9 mouse cellular contexts compared by ENCODE assay signal in genomic region chr4:45108456-45109110, GRCm38 (mm10). TPM values are rescaled to one million over a fixed set of nuclear protein-coding genes. Genes with fewer than 3 reads are reported as not detected.
A peak's percentile ranks its signal among the peaks of the same experiment; 100 is the strongest.
DNase-seq lines count a peak whose midpoint lies in the region; ATAC-seq and TF ChIP-seq lines count a peak whose summit lies in the region.
"Had no signal": no experiment of that assay in that cellular context is flagged by ENCODE, and none has a peak within 500 bp of the region (broad histone marks: within the 10 kb centered on the region; RNA-seq: fewer than 3 reads in every experiment).

No protein-coding gene starts in this region.

- 60% methylated on average over 8 of the region's 8 CpGs for WGBS in heart, adult 2 months
- 63% methylated on average over 8 of the region's 8 CpGs for WGBS in neural tube, embryonic 12.5 days
- 66% methylated on average over 8 of the region's 8 CpGs for WGBS in intestine, embryonic 15.5 days
- WGBS in stomach, embryonic 16.5 days, result 65% methylated on average over 8 of the region's 8 CpGs

- no peak for TF ChIP-seq EP300 in heart, adult 2 months (IDR thresholded peaks at IDR 0.05; ENCODE audit: insufficient read depth, low read depth, low read length)

- ATAC-seq in neural tube, embryonic 12.5 days (ENCODE audit: low FRiP score, low read depth), result no peak
- no peak for ATAC-seq in intestine, embryonic 15.5 days
- ATAC-seq in stomach, embryonic 16.5 days (ENCODE audit: insufficient read depth, low FRiP score), result no peak

- H3K9me3 ChIP-seq in neural tube, embryonic 12.5 days, result no peaks in the 10 kb centered on the region
- H3K9me3 ChIP-seq in intestine, embryonic 15.5 days, result no peaks in the 10 kb centered on the region
- H3K9me3 ChIP-seq in stomach, embryonic 16.5 days (replicated peaks; ENCODE audit: control insufficient read depth, low read length), result no peaks in the 10 kb centered on the region
- H3K9me3 ChIP-seq: embryonic facial prominence, embryonic 12.5 days had no signal

- no peak for DNase-seq in heart, adult 2 months
- DNase-seq in heart, postnatal 4 days, result no peak
- no peak for DNase-seq in neural tube, embryonic 10.5 days (ENCODE audit: extremely low spot score, low spot score)
- no peak for DNase-seq in left cerebral cortex, postnatal 14 days (ENCODE audit: low spot score in 2 of 2)
- DNase-seq in lung, postnatal 36 days, result no peak

- no peaks in the 10 kb centered on the region for H3K27me3 ChIP-seq in heart, adult 2 months (ENCODE audit: control insufficient read depth, insufficient read depth, low read length)
- no peaks in the 10 kb centered on the region for H3K27me3 ChIP-seq in neural tube, embryonic 12.5 days (replicated peaks)
- H3K27me3 ChIP-seq in intestine, embryonic 15.5 days (replicated peaks), result no peaks in the 10 kb centered on the region
- H3K27me3 ChIP-seq in stomach, embryonic 16.5 days (ENCODE audit: control insufficient read depth, insufficient read depth, low read length), result no peaks in the 10 kb centered on the region
- H3K27me3 ChIP-seq: embryonic facial prominence, embryonic 12.5 days had no signal

- no peak for TF ChIP-seq CTCF in heart, adult 2 months (IDR thresholded peaks at IDR 0.05)

- intact Hi-C loops in heart, adult 2 months (cut with DNase I), result loop anchor here (1.0 to 10.0 kb wide), 3 partner anchors 7 to 426 kb away; partner anchors contain the start of genes Polr1e and Shb
- intact Hi-C loops in left cerebral cortex, postnatal 14 days (cut with DNase I), result loop anchor here (1.0 to 5.0 kb wide), 2 partner anchors 91 to 172 kb away; partner anchors contain the start of gene Polr1e

- peak overlapping the region; percentile 93 for H3K4me3 ChIP-seq in heart, adult 2 months
- no peak overlapping the region for H3K4me3 ChIP-seq in neural tube, embryonic 12.5 days
- no peak overlapping the region for H3K4me3 ChIP-seq in intestine, embryonic 15.5 days (replicated peaks)
- peak overlapping the region; percentile 60 for H3K4me3 ChIP-seq in stomach, embryonic 16.5 days (replicated peaks; ENCODE audit: low read length)

- peaks cover 4% of the 10 kb centered on the region; the same call in 1 of the 2 replicates for H3K36me3 ChIP-seq in heart, adult 2 months (ENCODE audit: control insufficient read depth, insufficient read depth, low read length)
- H3K36me3 ChIP-seq in neural tube, embryonic 12.5 days, result peaks cover 14% of the 10 kb centered on the region
- H3K36me3 ChIP-seq in intestine, embryonic 15.5 days, result 0 out of 2 replicates have a peak, but pooled peaks cover 7% of the 10 kb centered on the region
- H3K36me3 ChIP-seq in stomach, embryonic 16.5 days (ENCODE audit: control insufficient read depth, insufficient read depth, low read length), result no peaks in the 10 kb centered on the region

- H3K9ac ChIP-seq in heart, adult 2 months (ENCODE audit: low read depth, low read length), result no peak overlapping the region
- H3K9ac ChIP-seq in neural tube, embryonic 12.5 days, result no peak overlapping the region
- H3K9ac ChIP-seq in intestine, embryonic 15.5 days, result no peak overlapping the region
- H3K9ac ChIP-seq in stomach, embryonic 16.5 days (ENCODE audit: low read length), result no peak overlapping the region; the same call in 1 of the 2 replicates

- TF ChIP-seq POLR2A in heart, adult 2 months (IDR thresholded peaks at IDR 0.05; ENCODE audit: insufficient read depth, low read depth, low read length), result no peak

- H3K4me1 ChIP-seq in heart, adult 2 months (ENCODE audit: control insufficient read depth, insufficient read depth, low read length), result peaks cover 7% of the 10 kb centered on the region
- peaks cover 14% of the 10 kb centered on the region for H3K4me1 ChIP-seq in neural tube, embryonic 12.5 days
- peaks cover 14% of the 10 kb centered on the region; the same call in 1 of the 2 replicates for H3K4me1 ChIP-seq in intestine, embryonic 15.5 days (replicated peaks)
- H3K4me1 ChIP-seq in stomach, embryonic 16.5 days (ENCODE audit: control insufficient read depth, insufficient read depth, low read length), result peaks cover 9% of the 10 kb centered on the region; the same call in 1 of the 2 replicates

- H3K4me2 ChIP-seq in neural tube, embryonic 12.5 days (replicated peaks), result peak overlapping the region; percentile 86; the same call in 1 of the 2 replicates
- H3K4me2 ChIP-seq in intestine, embryonic 15.5 days (replicated peaks), result peak overlapping the region; percentile 69; the same call in 1 of the 2 replicates
- peak overlapping the region; percentile 65; the same call in 1 of the 2 replicates for H3K4me2 ChIP-seq in stomach, embryonic 16.5 days (ENCODE audit: low read depth, low read length)

- peaks cover 2% of the 10 kb centered on the region for H3K79me2 ChIP-seq in heart, adult 2 months (replicated peaks; ENCODE audit: control insufficient read depth, insufficient read depth, low read length)

- H3K27ac ChIP-seq in heart, adult 2 months, result peak overlapping the region; percentile 82
- no peak overlapping the region for H3K27ac ChIP-seq in neural tube, embryonic 12.5 days
- H3K27ac ChIP-seq in intestine, embryonic 15.5 days, result no peak overlapping the region
- no peak overlapping the region for H3K27ac ChIP-seq in stomach, embryonic 16.5 days (ENCODE audit: low read length)

RNA-seq across cellular contexts. Expression of gene Tomm5, which starts 0.7 kb away (rescaled TPM):
- 100 to 1,000 TPM; 213 to 237 TPM for total RNA-seq in heart, adult 2 months (2021)
- 205 and 285 TPM in 2 replicates for polyA plus RNA-seq in heart, adult 2 months (2012; rRNA removed)
- 100 to 1,000 TPM; 119 to 141 TPM for total RNA-seq in heart, postnatal 4 days (2021)
- polyA plus RNA-seq in neural tube, embryonic 12.5 days (2016; fragmentation: Nextera tagmentation; extraction: Ambion mirVana), result 150 and 163 TPM in 2 replicates
- 407 and 433 TPM in 2 replicates for polyA plus RNA-seq in intestine, embryonic 15.5 days (2015; fragmentation: Nextera tagmentation; extraction: Ambion mirVana)
- polyA plus RNA-seq in stomach, embryonic 16.5 days (2015; fragmentation: Nextera tagmentation; extraction: Ambion mirVana), result 220 and 253 TPM in 2 replicates
- total RNA-seq in left cerebral cortex, postnatal 14 days (2021), result 10 to 100 TPM; 68.3 to 76.1 TPM

RNA-seq across cellular contexts. Expression of gene Fbxo10, which starts 24.2 kb away (rescaled TPM):
- 10 to 100 TPM in 1 of 2 experiments, 1 to 10 TPM in 1; 9.4 to 10.2 TPM for total RNA-seq in heart, adult 2 months (2021)
- polyA plus RNA-seq in heart, adult 2 months (2012; rRNA removed), result 16.7 and 22.1 TPM in 2 replicates
- 10 to 100 TPM; 21.3 to 23.1 TPM for total RNA-seq in heart, postnatal 4 days (2021)
- 15.9 and 16.0 TPM in 2 replicates for polyA plus RNA-seq in neural tube, embryonic 12.5 days (2016; fragmentation: Nextera tagmentation; extraction: Ambion mirVana)
- 8.2 and 9.4 TPM in 2 replicates for polyA plus RNA-seq in intestine, embryonic 15.5 days (2015; fragmentation: Nextera tagmentation; extraction: Ambion mirVana)
- polyA plus RNA-seq in stomach, embryonic 16.5 days (2015; fragmentation: Nextera tagmentation; extraction: Ambion mirVana), result 13.3 and 13.8 TPM in 2 replicates
- total RNA-seq in left cerebral cortex, postnatal 14 days (2021), result 10 to 100 TPM; 35.5 to 38.4 TPM

Comparison
In these comparisons a context has a peak if more than half of its experiments do, and no peak if none do; other contexts are left out.
1. H3K4me3 ChIP-seq: peak in heart, adult 2 months (single experiment) and stomach, embryonic 16.5 days (single experiment); none in neural tube, embryonic 12.5 days (single experiment) and intestine, embryonic 15.5 days (single experiment).
2. Peak in every context shown above with its lines, with median percentiles within 50 percentile points of each other: H3K4me2 ChIP-seq.